In the genomic region with DNA sequence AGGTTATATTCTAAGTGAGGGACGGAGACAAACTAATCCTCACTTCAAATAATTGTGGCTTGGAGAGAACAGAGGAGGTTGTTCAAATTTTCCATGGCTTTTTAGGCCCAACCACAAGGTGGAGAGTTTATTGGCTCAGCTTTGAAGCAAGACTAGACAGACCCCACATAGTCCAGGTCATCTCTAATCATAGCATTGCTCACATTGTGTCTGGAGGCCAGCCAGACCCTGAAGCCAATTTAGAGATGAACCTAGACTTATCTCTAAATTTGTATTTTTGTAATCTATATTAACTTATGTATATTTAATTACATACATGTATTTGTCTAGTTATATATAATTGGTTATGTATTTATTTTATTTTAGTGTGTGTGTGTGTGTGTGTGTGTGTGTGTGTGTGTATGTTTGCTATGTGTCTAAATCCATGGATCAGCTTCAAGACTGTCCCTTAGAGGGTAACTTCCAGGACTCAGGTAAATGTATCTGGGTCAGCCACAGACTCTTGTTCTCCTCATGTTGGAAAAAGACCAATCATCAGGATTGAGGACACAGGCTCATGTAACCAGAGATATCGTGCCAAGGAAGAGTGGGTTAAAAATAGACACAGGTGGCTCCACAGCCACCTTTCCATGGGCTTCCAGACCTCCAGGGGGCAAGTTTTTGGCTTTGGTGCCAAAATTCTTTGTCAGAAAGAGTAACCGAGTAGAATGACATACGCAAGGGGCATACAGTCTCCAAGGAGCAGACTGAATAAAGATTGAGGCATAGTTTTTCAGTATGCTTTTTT, we compare ENCODE assay signal across 5 mouse cellular contexts.
"Had no signal": no experiment of that assay in that cellular context is flagged by ENCODE, and none has a peak within 500 bp of the region (broad histone marks: within the 10 kb centered on the region; RNA-seq: fewer than 3 reads in every experiment).

No protein-coding gene starts in this region.

- DNase-seq: lung, adult 18-20 months; lung, postnatal 36 days; right cerebral cortex, postnatal 14 days; thymus, adult 18-20 months; thymus, postnatal 14 days had no signal
